Mouse (Mus musculus): ENCODE measurements around the gene Troap. TPM values are rescaled to one million over a fixed set of nuclear protein-coding genes. Genes with fewer than 3 reads are reported as not detected.

Troap gene
- total RNA-seq, 1 experiment, result 27.8 TPM

- Histone ChIP-seq H3K4me1 (ENCODE audit: control insufficient read depth in 2 of 2, insufficient read depth in 2 of 2, low read length in 2 of 2, poor library complexity in 1 of 2) (peaks cover 0 to 9% of the 10 kb centered on the region in 2 experiments; a peak in 2 of 4 replicates), H3K27ac (ENCODE audit: insufficient read depth, low read depth, low read length, poor library complexity, severe bottlenecking) (no peak overlapping the region), H3K9me3 (ENCODE audit: control insufficient read depth, insufficient read depth, low read depth, low read length) (no peaks in the 10 kb centered on the region), H3K36me3 (ENCODE audit: control insufficient read depth, insufficient read depth, low read length, poor library complexity, severe bottlenecking) (peaks cover 26% of the 10 kb centered on the region), H3K9ac (ENCODE audit: insufficient read depth, low read depth, low read length, poor library complexity, severe bottlenecking) (no peak overlapping the region), H3K4me3 (ENCODE audit: insufficient read depth in 1 of 2, low read depth in 1 of 2, low read length in 2 of 2, poor library complexity in 1 of 2, severe bottlenecking in 1 of 2) (no peak overlapping the region; a peak in 1 of 4 replicates)
- no peak for DNase-seq (ENCODE audit: low read depth, low spot score)
- TF ChIP-seq CHD2 (IDR thresholded peaks at IDR 0.05; ENCODE audit: low read depth, low read length) (no peak), MAFK (IDR thresholded peaks at IDR 0.05; ENCODE audit: insufficient read depth, low read depth, low read length) (no peak), ZNF384 (IDR thresholded peaks at IDR 0.05; ENCODE audit: low read depth, low read length) (no peak), ZC3H11A (IDR thresholded peaks at IDR 0.05; ENCODE audit: borderline replicate concordance, low read depth, low read length) (no peak), HCFC1 (IDR thresholded peaks at IDR 0.05; ENCODE audit: borderline replicate concordance, insufficient read depth, low read length) (no peak)
- in situ Hi-C loops (cut with MboI; ENCODE audit: low sequenced_read_pairs in 2 of 2, unreplicated experiment in 2 of 2), result loop anchor here in 1 of 2 experiments (25.0 kb wide), 1 partner anchor 297 kb away; the partner anchor contains the start of genes Wnt1 and Wnt10b
These were observed 9.6 kb downstream of the Troap start for GRCm38 (mm10) chr15:99083867-99084557.

- no peaks in the 10 kb centered on the region for H3K9me3 ChIP-seq (ENCODE audit: control insufficient read depth, insufficient read depth, low read depth, low read length)
- H3K27ac ChIP-seq (ENCODE audit: insufficient read depth, low read depth, low read length, poor library complexity, severe bottlenecking), result no peak overlapping the region
- H3K9ac ChIP-seq (ENCODE audit: insufficient read depth, low read depth, low read length, poor library complexity, severe bottlenecking), result no peak overlapping the region
- in situ Hi-C loops (cut with MboI; ENCODE audit: low sequenced_read_pairs in 2 of 2, unreplicated experiment in 2 of 2), result loop anchor here in 1 of 2 experiments (25.0 kb wide), 1 partner anchor 297 kb away; the partner anchor contains the start of genes Wnt1 and Wnt10b
- no peak for DNase-seq (ENCODE audit: low read depth, low spot score)
- H3K4me3 ChIP-seq (ENCODE audit: insufficient read depth in 1 of 2, low read depth in 1 of 2, low read length in 2 of 2, poor library complexity in 1 of 2, severe bottlenecking in 1 of 2), result peak overlapping the region in 1 of 2 experiments; percentile 16; a peak in 1 of 4 replicates
- H3K36me3 ChIP-seq (ENCODE audit: control insufficient read depth, insufficient read depth, low read length, poor library complexity, severe bottlenecking), result peaks cover 26% of the 10 kb centered on the region
- TF ChIP-seq MAFK (IDR thresholded peaks at IDR 0.05; ENCODE audit: insufficient read depth, low read depth, low read length) (no peak), ZC3H11A (IDR thresholded peaks at IDR 0.05; ENCODE audit: borderline replicate concordance, low read depth, low read length) (no peak), CHD2 (IDR thresholded peaks at IDR 0.05; ENCODE audit: low read depth, low read length) (no peak), ZNF384 (IDR thresholded peaks at IDR 0.05; ENCODE audit: low read depth, low read length) (no peak), HCFC1 (IDR thresholded peaks at IDR 0.05; ENCODE audit: borderline replicate concordance, insufficient read depth, low read length) (no peak)
- peaks cover 0 to 11% of the 10 kb centered on the region in 2 experiments; a peak in 2 of 4 replicates for H3K4me1 ChIP-seq (ENCODE audit: control insufficient read depth in 2 of 2, insufficient read depth in 2 of 2, low read length in 2 of 2, poor library complexity in 1 of 2)
These were observed 10.2 kb downstream of the Troap start for GRCm38 (mm10) chr15:99084618-99085017.

- in situ Hi-C loops (cut with MboI; ENCODE audit: low sequenced_read_pairs in 2 of 2, unreplicated experiment in 2 of 2), result loop anchor here in 1 of 2 experiments (25.0 kb wide), 1 partner anchor 299 kb away; the partner anchor contains the start of genes Wnt1 and Wnt10b
- DNase-seq (ENCODE audit: low read depth, low spot score), result no peak
- no peak overlapping the region for H3K27ac ChIP-seq (ENCODE audit: insufficient read depth, low read depth, low read length, poor library complexity, severe bottlenecking)
- no peak overlapping the region for H3K9ac ChIP-seq (ENCODE audit: insufficient read depth, low read depth, low read length, poor library complexity, severe bottlenecking)
- TF ChIP-seq MAFK (IDR thresholded peaks at IDR 0.05; ENCODE audit: insufficient read depth, low read depth, low read length) (no peak), HCFC1 (IDR thresholded peaks at IDR 0.05; ENCODE audit: borderline replicate concordance, insufficient read depth, low read length) (no peak), ZC3H11A (IDR thresholded peaks at IDR 0.05; ENCODE audit: borderline replicate concordance, low read depth, low read length) (no peak), ZNF384 (IDR thresholded peaks at IDR 0.05; ENCODE audit: low read depth, low read length) (no peak), CHD2 (IDR thresholded peaks at IDR 0.05; ENCODE audit: low read depth, low read length) (no peak)
- H3K4me3 ChIP-seq (ENCODE audit: insufficient read depth in 1 of 2, low read depth in 1 of 2, low read length in 2 of 2, poor library complexity in 1 of 2, severe bottlenecking in 1 of 2), result no peak overlapping the region
- H3K4me1 ChIP-seq (ENCODE audit: control insufficient read depth in 2 of 2, insufficient read depth in 2 of 2, low read length in 2 of 2, poor library complexity in 1 of 2), result peaks cover 0 to 11% of the 10 kb centered on the region in 2 experiments; a peak in 2 of 4 replicates
- no peaks in the 10 kb centered on the region for H3K9me3 ChIP-seq (ENCODE audit: control insufficient read depth, insufficient read depth, low read depth, low read length)
- peaks cover 19% of the 10 kb centered on the region for H3K36me3 ChIP-seq (ENCODE audit: control insufficient read depth, insufficient read depth, low read length, poor library complexity, severe bottlenecking)
These were observed 11.6 kb downstream of the Troap start for GRCm38 (mm10) chr15:99085997-99086396.

DNA sequence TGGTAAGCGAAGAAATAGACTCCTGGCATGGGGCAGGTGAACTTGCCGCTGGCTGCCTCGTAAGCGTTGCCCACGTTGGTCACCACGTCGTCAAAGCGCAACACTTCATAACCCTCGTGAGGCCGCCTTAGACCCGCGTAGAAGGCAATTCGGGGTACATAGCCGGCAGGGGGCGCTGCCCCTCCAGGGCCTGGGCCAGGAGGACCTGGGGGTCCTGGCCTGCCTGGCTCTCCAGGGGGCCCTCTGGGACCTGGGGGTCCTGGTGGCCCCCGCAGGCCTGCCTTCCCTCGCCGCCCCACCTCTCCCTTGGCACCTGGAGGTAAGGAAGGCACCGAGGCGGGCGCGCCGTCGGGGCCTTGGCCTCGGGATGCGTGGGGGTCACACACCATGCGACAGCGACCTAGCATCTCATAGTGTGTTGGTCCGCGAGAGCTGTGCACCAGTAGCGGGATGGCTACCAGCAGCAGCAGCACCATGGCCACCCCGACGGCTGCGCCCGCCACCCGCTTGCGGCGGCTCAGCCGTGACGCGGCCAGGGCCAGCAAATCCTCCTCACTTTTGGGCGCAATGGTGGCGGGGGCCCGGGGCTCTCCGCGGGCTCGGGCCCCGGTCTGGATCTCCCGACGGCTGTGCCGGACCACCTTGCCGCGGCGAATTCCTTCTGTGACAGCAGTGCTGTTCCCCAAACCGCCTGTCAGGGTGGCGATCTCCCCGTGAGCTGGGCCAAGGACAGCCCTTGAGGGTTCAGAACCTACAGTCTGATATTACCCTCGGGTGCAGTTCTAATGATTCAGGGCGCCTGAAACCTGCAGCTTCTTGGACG, 13.1 kb downstream of the Troap start, which contains the start of gene C1ql4:
Gene C1ql4, minus strand, starts transcription at position 565 of the 823 bp plus-strand sequence.
- peaks cover 7% of the 10 kb centered on the region for H3K36me3 ChIP-seq (ENCODE audit: control insufficient read depth, insufficient read depth, low read length, poor library complexity, severe bottlenecking)
- in situ Hi-C loops (cut with MboI; ENCODE audit: low sequenced_read_pairs in 2 of 2, unreplicated experiment in 2 of 2), result loop anchor here in 1 of 2 experiments (25.0 kb wide), 1 partner anchor 300 kb away; the partner anchor contains the start of genes Wnt1 and Wnt10b
- H3K9me3 ChIP-seq (ENCODE audit: control insufficient read depth, insufficient read depth, low read depth, low read length), result no peaks in the 10 kb centered on the region
- TF ChIP-seq ZC3H11A (IDR thresholded peaks at IDR 0.05; ENCODE audit: borderline replicate concordance, low read depth, low read length) (no peak), CHD2 (IDR thresholded peaks at IDR 0.05; ENCODE audit: low read depth, low read length) (no peak), HCFC1 (IDR thresholded peaks at IDR 0.05; ENCODE audit: borderline replicate concordance, insufficient read depth, low read length) (no peak), ZNF384 (IDR thresholded peaks at IDR 0.05; ENCODE audit: low read depth, low read length) (no peak), MAFK (IDR thresholded peaks at IDR 0.05; ENCODE audit: insufficient read depth, low read depth, low read length) (no peak)
- DNase-seq (ENCODE audit: low read depth, low spot score), result no peak
- peaks cover 0 to 9% of the 10 kb centered on the region in 2 experiments; a peak in 2 of 4 replicates for H3K4me1 ChIP-seq (ENCODE audit: control insufficient read depth in 2 of 2, insufficient read depth in 2 of 2, low read length in 2 of 2, poor library complexity in 1 of 2)
- H3K9ac ChIP-seq (ENCODE audit: insufficient read depth, low read depth, low read length, poor library complexity, severe bottlenecking), result 0 out of 2 replicates have a peak within 1 kb of the TSS, but pooled peaks have one; percentile 20
- H3K4me3 ChIP-seq (ENCODE audit: insufficient read depth in 1 of 2, low read depth in 1 of 2, low read length in 2 of 2, poor library complexity in 1 of 2, severe bottlenecking in 1 of 2), result peak within 1 kb of the TSS; percentile 55 to 62
- H3K27ac ChIP-seq (ENCODE audit: insufficient read depth, low read depth, low read length, poor library complexity, severe bottlenecking), result no peak within 1 kb of the TSS

Measured in ES-E14 (cell line).